Mouse (Mus musculus) stomach, postnatal 0 days (tissue): ENCODE results near the gene Magi2. TPM values are rescaled to one million over a fixed set of nuclear protein-coding genes. Genes with fewer than 3 reads are reported as not detected.

Experiments used
- ATAC-seq: fragments of 200-750 bp; cut with Nextera tagmentation; 2 replicates; pipeline ENCODE4 v1.8.0; 2017; ENCODE audit not compliant: low FRiP score, low TSS enrichment
- DNase-seq: peaks from one replicate; pipeline ENCODE4 v3.0.0-alpha.2; 2016; ENCODE audit warnings: low spot score
- H3K27ac ChIP-seq: fragments of 300-500 bp; sonication (generic); replicated peaks from 2 replicates; pipeline ENCODE4 v1.5.1; 2014; ENCODE audit warnings: mild to moderate bottlenecking, control low read depth
- H3K27me3 ChIP-seq: fragments of 300-500 bp; sonication (generic); 2 replicates; pipeline ENCODE4 v1.6.1; 2014; ENCODE audit warnings: low read length; ENCODE audit not compliant: control insufficient read depth, insufficient read depth
- H3K36me3 ChIP-seq: fragments of 300-500 bp; sonication (generic); 2 replicates; pipeline ENCODE4 v1.6.1; 2014; ENCODE audit warnings: low read length, mixed read lengths; ENCODE audit not compliant: control insufficient read depth, insufficient read depth
- H3K4me1 ChIP-seq: fragments of 300-500 bp; sonication (generic); replicated peaks from 2 replicates; pipeline ENCODE4 v1.6.1; 2014; ENCODE audit warnings: antibody characterized with exemption; ENCODE audit not compliant: control insufficient read depth, insufficient read depth
- H3K4me2 ChIP-seq: fragments of 300-500 bp; sonication (generic); replicated peaks from 2 replicates; pipeline ENCODE4 v1.6.1; 2014; ENCODE audit warnings: low read depth, mild to moderate bottlenecking, control low read depth, moderate library complexity
- H3K4me3 ChIP-seq: fragments of 300-500 bp; sonication (generic); 2 replicates; pipeline ENCODE4 v1.5.1; 2014; ENCODE audit warnings: low read depth, low read length, control low read depth
- H3K9ac ChIP-seq: fragments of 300-500 bp; sonication (generic); 2 replicates; pipeline ENCODE4 v1.6.1; 2014; ENCODE audit warnings: mild to moderate bottlenecking, low read length, control low read depth, mixed read lengths
- H3K9me3 ChIP-seq: fragments of 300-500 bp; sonication (generic); 2 replicates; pipeline ENCODE4 v1.6.1; 2016; ENCODE audit warnings: low read length; ENCODE audit not compliant: control insufficient read depth
- CTCF ChIP-seq: IDR thresholded peaks from 2 replicates; pipeline ENCODE4 v1.5.1; 2016; ENCODE audit warnings: antibody characterized with exemption, low read depth, mild to moderate bottlenecking, moderate library complexity
- EP300 ChIP-seq: optimal IDR thresholded peaks from 2 replicates; pipeline ENCODE3; 2016; ENCODE audit warnings: antibody characterized with exemption
- WGBS: fragments of 180-500 bp; shearing (Covaris S2); extraction: QIAGEN DNeasy Blood & Tissue Kit; methylation state at CpG from one replicate; pipeline ENCODE4 v1.1.7; 2014; 5-methylcytosine and 5-hydroxymethylcytosine counted together
- polyA plus RNA-seq: library from polyadenylated mRNA; unstranded; fragments of >200 nt; fragmentation: Nextera tagmentation; extraction: Ambion mirVana; gene quantifications from 2 replicates; pipeline ENCODE4 v1.2.1, GENCODE M21; 2015

The Magi2 gene
- polyA plus RNA-seq, 1 experiment from 2014 or later, result 1.9 TPM

DNA sequence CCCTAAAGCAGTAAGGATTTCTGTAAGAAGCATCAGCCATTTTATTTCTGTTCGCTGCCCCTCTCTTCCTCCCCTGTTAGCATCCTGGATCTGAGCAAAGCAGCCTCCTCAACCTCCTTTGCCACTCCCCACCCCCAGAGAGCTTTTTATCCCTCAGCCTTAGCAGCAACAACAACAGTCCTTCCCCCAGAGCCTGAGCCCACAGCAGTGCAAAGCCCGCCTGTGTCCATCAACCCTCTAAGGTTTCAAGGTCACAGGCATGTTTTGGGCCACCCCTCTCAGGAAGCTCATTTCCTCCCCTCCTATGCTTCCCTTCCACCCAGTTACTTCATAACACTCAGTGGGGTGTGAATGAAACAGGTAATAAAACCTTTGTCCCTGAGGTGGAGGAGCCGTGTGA, 1309.7 kb downstream of the Magi2 start:
- no peak overlapping the region for H3K4me2 ChIP-seq
- no peaks in the 10 kb centered on the region for H3K36me3 ChIP-seq
- no peak overlapping the region for H3K27ac ChIP-seq
- H3K9me3 ChIP-seq, result no peaks in the 10 kb centered on the region
- DNase-seq (no peak), ATAC-seq (no peak)
- no peak overlapping the region for H3K4me3 ChIP-seq
- H3K9ac ChIP-seq, result no peak overlapping the region
- no peaks in the 10 kb centered on the region for H3K27me3 ChIP-seq
- no peaks in the 10 kb centered on the region for H3K4me1 ChIP-seq
- WGBS, result 67% methylated on average over 3 of the region's 3 CpGs
- TF ChIP-seq EP300 (no peak), CTCF (no peak)

DNA sequence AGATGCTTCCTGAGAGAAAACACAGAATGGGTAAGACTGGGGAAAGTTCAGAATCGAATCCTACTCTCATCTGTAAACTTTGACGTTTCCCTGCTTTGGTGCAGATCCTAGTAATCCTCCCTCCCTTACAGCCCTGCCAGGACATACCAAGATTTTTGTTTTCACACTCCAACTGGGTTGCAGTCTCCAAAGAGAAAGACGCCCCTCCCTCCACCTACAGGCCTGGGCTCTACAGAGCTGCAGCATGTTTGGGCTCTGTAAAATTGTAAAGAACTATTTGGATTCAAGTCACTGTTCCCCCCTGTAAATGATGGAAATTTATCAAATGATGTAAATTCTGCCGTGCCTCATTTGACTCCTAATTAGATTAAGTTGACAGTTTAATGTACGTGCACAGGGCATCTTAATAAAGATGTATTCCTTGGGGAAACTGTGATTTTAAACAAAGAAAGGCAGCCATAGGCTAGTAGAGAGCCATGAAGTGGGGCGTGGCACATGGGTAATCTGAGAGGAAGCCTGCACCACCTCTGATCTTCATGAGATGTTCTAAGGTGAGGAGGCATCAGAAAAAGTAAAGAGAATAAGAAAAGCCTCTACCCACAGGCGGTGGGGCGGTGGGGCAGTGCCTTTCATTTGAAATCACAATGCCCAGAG, 1310.7 kb downstream of the Magi2 start:
- WGBS, result 57% methylated on average over 8 of the region's 8 CpGs

DNA sequence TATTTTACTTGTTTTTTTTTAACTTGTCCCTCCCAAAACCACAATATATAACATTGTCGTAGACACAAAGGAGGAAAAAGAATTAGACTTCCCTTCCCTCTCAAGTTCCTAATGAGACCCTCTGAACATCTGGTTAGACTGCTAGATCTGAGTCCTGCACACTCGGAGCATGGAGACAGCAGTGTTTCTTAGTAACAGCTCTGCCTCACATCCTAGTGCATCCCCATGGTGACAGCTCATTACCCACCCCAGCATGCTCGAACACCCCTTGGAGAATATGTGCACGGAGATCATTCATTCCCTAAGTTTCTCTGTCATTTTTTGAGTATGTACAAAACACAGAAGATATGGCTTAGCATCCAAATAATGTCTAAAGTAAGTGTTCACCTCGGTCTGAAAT, 1317.5 kb downstream of the Magi2 start:
- no peak for ATAC-seq

More for the DNA sequence above, 1310.7 kb downstream of the Magi2 start:
- no peaks in the 10 kb centered on the region for H3K9me3 ChIP-seq
- no peak overlapping the region for H3K4me2 ChIP-seq
- H3K36me3 ChIP-seq, result no peaks in the 10 kb centered on the region
- no peak for ATAC-seq
- H3K4me3 ChIP-seq, result no peak overlapping the region
- H3K27me3 ChIP-seq, result no peaks in the 10 kb centered on the region
- H3K27ac ChIP-seq, result no peak overlapping the region
- TF ChIP-seq CTCF (no peak), EP300 (no peak)
- no peaks in the 10 kb centered on the region for H3K4me1 ChIP-seq
- no peak for DNase-seq
- H3K9ac ChIP-seq, result no peak overlapping the region

DNA sequence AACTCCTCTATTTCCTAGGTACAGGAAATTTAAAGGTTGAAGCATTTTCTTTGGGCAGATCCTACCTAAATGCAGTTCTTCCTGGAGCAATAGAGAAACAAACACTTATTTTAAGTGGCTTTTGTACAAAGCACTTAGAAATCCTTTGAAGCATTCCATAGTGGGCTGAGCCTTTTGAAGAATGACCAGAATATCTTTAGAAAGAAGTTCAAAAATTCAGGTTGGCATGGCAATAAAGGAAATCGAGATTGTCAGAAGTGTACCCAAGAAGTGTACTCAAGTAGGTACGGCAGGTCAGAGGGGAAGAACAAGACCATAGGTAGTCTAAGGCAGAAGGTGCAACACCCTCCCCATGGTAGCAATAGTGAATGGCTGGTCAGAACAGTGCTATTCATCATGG, 1332.5 kb downstream of the Magi2 start:
- DNase-seq (no peak), ATAC-seq (no peak)
- Histone ChIP-seq H3K9ac (no peak overlapping the region), H3K9me3 (no peaks in the 10 kb centered on the region), H3K4me2 (no peak overlapping the region), H3K4me1 (no peaks in the 10 kb centered on the region), H3K36me3 (no peaks in the 10 kb centered on the region), H3K27ac (no peak overlapping the region), H3K4me3 (no peak overlapping the region), H3K27me3 (no peaks in the 10 kb centered on the region)
- WGBS, result 58% methylated on average over 2 of the region's 2 CpGs
- no peak for TF ChIP-seq EP300
- TF ChIP-seq CTCF, result no peak

More for the DNA sequence above, 1317.5 kb downstream of the Magi2 start:
- 62% methylated on average over 5 of the region's 5 CpGs for WGBS
- no peak for DNase-seq
- H3K27me3 ChIP-seq, result no peaks in the 10 kb centered on the region
- no peaks in the 10 kb centered on the region for H3K4me1 ChIP-seq
- no peak overlapping the region for H3K9ac ChIP-seq
- no peak overlapping the region for H3K27ac ChIP-seq
- H3K36me3 ChIP-seq, result no peaks in the 10 kb centered on the region
- no peak for TF ChIP-seq CTCF
- no peak overlapping the region for H3K4me3 ChIP-seq
- no peak overlapping the region for H3K4me2 ChIP-seq
- H3K9me3 ChIP-seq, result no peaks in the 10 kb centered on the region

DNA sequence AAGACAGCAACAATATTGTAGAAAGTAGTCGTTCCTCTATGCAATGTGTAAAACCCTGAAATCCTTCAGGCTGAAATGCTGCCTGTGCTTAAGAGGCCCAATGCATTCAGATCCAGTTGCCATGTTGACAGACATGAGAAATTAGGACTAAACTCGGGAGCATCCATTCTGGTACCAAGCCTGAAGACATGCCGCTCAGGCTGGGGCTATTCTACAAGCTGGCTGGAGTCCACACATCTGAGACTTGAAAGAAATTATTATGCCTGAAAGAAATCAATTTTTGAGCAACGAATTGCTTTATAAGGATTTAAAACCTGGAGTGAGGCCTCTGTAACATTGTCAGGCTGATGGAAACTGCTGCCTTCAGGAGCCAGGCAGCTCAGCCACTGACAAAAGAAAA, 1333.0 kb downstream of the Magi2 start:
- Histone ChIP-seq H3K9me3 (no peaks in the 10 kb centered on the region), H3K36me3 (no peaks in the 10 kb centered on the region), H3K27me3 (no peaks in the 10 kb centered on the region), H3K4me1 (no peaks in the 10 kb centered on the region), H3K9ac (no peak overlapping the region), H3K4me2 (no peak overlapping the region), H3K27ac (no peak overlapping the region), H3K4me3 (no peak overlapping the region)
- WGBS, result 69% methylated on average over 4 of the region's 4 CpGs
- TF ChIP-seq CTCF (no peak), EP300 (no peak)
- DNase-seq (no peak), ATAC-seq (no peak)

DNA sequence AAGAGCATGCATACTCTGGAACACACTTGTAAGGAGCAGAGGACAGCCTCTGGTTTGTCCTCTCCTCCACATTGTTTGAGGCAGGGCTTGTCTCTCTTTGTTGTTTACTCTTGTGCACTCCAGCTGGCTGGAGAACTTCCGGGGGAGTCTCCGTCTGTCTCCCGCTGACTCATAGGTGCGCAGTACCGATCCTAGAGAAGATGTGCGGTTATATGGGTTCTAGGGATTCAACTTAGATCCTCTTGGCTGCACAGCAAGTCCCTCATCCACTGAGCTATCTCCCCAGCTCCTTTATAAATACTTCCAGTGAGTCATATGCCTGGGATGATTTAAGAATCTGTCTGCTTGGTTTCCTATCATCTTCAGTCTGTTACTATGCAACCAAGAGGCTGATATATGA, 1341.6 kb downstream of the Magi2 start:
- 0 out of 2 replicates have a peak, but pooled peaks have one; percentile 35 for ATAC-seq
- H3K4me2 ChIP-seq, result no peak overlapping the region
- TF ChIP-seq CTCF (no peak), EP300 (no peak)
- H3K36me3 ChIP-seq, result no peaks in the 10 kb centered on the region
- H3K9me3 ChIP-seq, result no peaks in the 10 kb centered on the region
- no peak overlapping the region for H3K4me3 ChIP-seq
- 34% methylated on average over 6 of the region's 6 CpGs for WGBS
- no peaks in the 10 kb centered on the region for H3K4me1 ChIP-seq
- no peaks in the 10 kb centered on the region for H3K27me3 ChIP-seq
- H3K9ac ChIP-seq, result no peak overlapping the region
- no peak overlapping the region for H3K27ac ChIP-seq
- DNase-seq, result no peak
